Mouse (Mus musculus) neural tube, embryonic 14.5 days (tissue): ENCODE results near the gene Syngr1. TPM values are rescaled to one million over a fixed set of nuclear protein-coding genes. Genes with fewer than 3 reads are reported as not detected.

Experiments used
- ATAC-seq: fragments of 200-750 bp; cut with Nextera tagmentation; 2 replicates; pipeline ENCODE4 v1.8.0; 2017; ENCODE audit warnings: low read depth, mild to moderate bottlenecking, moderate TSS enrichment, moderate library complexity
- H3K27ac ChIP-seq: fragments of 300-500 bp; sonication (generic); 2 replicates; pipeline ENCODE4 v1.5.1; 2014; ENCODE audit warnings: low read depth, mild to moderate bottlenecking, control low read depth, low read length, moderate library complexity, mixed read lengths
- H3K27me3 ChIP-seq: fragments of 300-500 bp; sonication (generic); 2 replicates; pipeline ENCODE4 v1.6.1; 2014; ENCODE audit warnings: low read length; ENCODE audit not compliant: control insufficient read depth, insufficient read depth
- H3K36me3 ChIP-seq: fragments of 300-500 bp; sonication (generic); 2 replicates; pipeline ENCODE4 v1.6.1; 2014; ENCODE audit warnings: low read length, mixed read lengths; ENCODE audit not compliant: control insufficient read depth, insufficient read depth
- H3K4me1 ChIP-seq: fragments of 300-500 bp; sonication (generic); 2 replicates; pipeline ENCODE4 v1.6.1; 2014; ENCODE audit warnings: low read length; ENCODE audit not compliant: control insufficient read depth, insufficient read depth
- H3K4me2 ChIP-seq: fragments of 300-500 bp; sonication (generic); 2 replicates; pipeline ENCODE4 v1.6.1; 2014; ENCODE audit warnings: mild to moderate bottlenecking, low read depth, low read length, control low read depth
- H3K4me3 ChIP-seq: fragments of 300-500 bp; sonication (generic); 2 replicates; pipeline ENCODE4 v1.5.1; 2014; ENCODE audit warnings: low read depth, low read length, control low read depth, mixed read lengths
- H3K9ac ChIP-seq: fragments of 300-500 bp; sonication (generic); replicated peaks from 2 replicates; pipeline ENCODE4 v1.6.1; 2014; ENCODE audit warnings: low read depth, mild to moderate bottlenecking, control low read depth, low read length, mixed read lengths
- H3K9me3 ChIP-seq: fragments of 300-500 bp; sonication (generic); 2 replicates; pipeline ENCODE4 v1.6.1; 2016; ENCODE audit warnings: low read length; ENCODE audit not compliant: control insufficient read depth
- WGBS: fragments of 180-500 bp; shearing (Covaris S2); extraction: QIAGEN DNeasy Blood & Tissue Kit; methylation state at CpG from one replicate; pipeline ENCODE4 v1.1.7; 2014; 5-methylcytosine and 5-hydroxymethylcytosine counted together
- polyA plus RNA-seq: library from polyadenylated mRNA; unstranded; fragments of >200 nt; fragmentation: Nextera tagmentation; extraction: Ambion mirVana; gene quantifications from 2 replicates; pipeline ENCODE4 v1.2.1, GENCODE M21; 2014

Gene Syngr1
- polyA plus RNA-seq, 1 experiment from 2014 or later = 30.3 TPM

DNA sequence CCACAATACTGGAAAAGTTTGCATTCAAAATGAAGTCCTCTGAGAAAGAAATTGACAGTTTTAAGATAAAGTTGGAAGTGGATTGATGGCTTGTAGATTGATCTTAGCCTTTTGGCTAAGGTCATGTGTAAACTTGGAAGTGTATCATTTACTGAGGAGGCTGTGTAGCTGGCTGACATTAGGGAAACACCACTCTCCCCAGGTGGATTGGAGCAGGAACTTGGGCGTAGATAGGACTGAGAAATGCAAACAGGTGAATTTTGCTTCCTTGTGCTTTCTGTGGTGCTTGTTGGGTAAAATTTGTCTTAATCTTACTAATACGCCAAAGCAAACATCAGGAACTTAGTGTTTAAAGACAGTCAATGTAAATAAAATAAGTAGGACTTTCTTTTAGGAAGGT, 49.2 kb downstream of the Syngr1 start:
- Histone ChIP-seq H3K9me3 (no peaks in the 10 kb centered on the region), H3K4me3 (no peak overlapping the region), H3K27ac (no peak overlapping the region), H3K36me3 (no peaks in the 10 kb centered on the region), H3K9ac (no peak overlapping the region), H3K4me2 (no peak overlapping the region), H3K4me1 (no peaks in the 10 kb centered on the region), H3K27me3 (no peaks in the 10 kb centered on the region)
- ATAC-seq = no peak
- WGBS = 97% methylated on average over 2 of the region's 2 CpGs

DNA sequence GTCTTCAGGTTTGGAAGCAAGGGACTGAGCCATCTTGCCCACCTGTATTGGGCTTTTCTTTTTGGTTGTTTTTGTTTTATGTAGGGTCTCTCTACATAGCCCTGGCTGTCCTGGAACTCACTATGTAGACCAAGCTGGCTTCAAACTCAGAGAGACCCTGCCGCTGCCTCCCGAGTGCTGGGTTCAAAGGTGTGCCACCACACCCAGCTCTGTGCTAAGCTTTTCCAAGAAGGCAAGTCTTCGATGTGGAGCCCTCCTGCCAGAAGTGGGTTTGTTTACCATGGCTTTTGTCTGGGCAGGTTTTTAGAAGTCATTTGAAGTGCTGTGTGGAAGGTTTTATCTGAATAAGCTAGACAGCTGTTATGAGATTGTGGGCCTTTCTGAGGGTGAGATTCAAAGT, 49.7 kb downstream of the Syngr1 start:
- no peak overlapping the region for H3K4me3 ChIP-seq
- H3K27ac ChIP-seq = no peak overlapping the region
- no peak overlapping the region for H3K4me2 ChIP-seq
- no peaks in the 10 kb centered on the region for H3K36me3 ChIP-seq
- WGBS = 99% methylated on average over 3 of the region's 3 CpGs
- H3K9me3 ChIP-seq = no peaks in the 10 kb centered on the region
- no peak for ATAC-seq
- H3K9ac ChIP-seq = no peak overlapping the region
- H3K4me1 ChIP-seq = no peaks in the 10 kb centered on the region
- no peaks in the 10 kb centered on the region for H3K27me3 ChIP-seq

DNA sequence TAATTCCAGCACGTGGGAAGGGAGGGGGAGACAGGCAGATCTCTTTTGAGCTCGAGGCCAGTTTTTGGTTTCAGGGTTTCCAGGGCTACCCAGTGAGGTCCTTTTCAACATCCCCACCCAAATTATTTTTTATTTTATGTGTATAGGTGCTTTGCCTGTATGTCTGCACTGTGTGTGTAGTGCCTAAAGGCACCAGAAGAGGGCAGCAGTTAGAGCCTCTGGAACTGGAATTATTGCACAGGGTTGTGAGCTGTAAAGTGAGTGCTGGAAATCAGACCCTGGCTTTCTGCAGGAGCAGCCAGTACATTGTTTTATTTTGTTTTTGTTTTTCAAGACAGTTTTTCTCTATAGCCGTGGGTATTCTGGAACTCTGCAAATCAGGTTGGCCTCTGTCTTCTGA, 51.0 kb downstream of the Syngr1 start:
- no peaks in the 10 kb centered on the region for H3K27me3 ChIP-seq
- H3K4me3 ChIP-seq = no peak overlapping the region
- no peaks in the 10 kb centered on the region for H3K9me3 ChIP-seq
- no peak overlapping the region for H3K9ac ChIP-seq
- H3K36me3 ChIP-seq = no peaks in the 10 kb centered on the region
- WGBS = 99% methylated on average over 3 of the region's 3 CpGs
- no peak for ATAC-seq
- no peaks in the 10 kb centered on the region for H3K4me1 ChIP-seq
- no peak overlapping the region for H3K4me2 ChIP-seq
- no peak overlapping the region for H3K27ac ChIP-seq

DNA sequence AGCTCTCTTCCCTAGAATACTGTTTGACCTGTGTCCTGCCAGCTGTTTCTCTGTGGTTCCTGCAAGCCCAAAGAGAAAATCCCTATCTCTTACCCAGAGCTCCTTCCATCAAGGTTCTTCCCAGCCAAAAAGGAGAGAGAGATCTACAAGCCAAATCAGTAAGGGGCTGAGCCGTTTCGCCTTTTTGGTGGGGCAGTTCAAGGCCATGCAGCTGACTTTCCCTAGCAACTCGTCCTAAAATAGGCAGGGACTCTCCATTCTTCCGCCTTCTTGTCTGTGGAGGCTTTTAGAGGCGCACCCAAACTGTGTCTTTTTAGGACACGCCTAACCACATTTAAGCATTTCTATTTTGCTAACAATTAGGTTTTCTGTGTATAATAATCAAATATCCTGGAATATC, 52.6 kb downstream of the Syngr1 start:
- ATAC-seq = no peak
- Histone ChIP-seq H3K4me2 (no peak overlapping the region), H3K9me3 (no peaks in the 10 kb centered on the region), H3K4me1 (no peaks in the 10 kb centered on the region), H3K4me3 (no peak overlapping the region), H3K27ac (no peak overlapping the region), H3K36me3 (0 out of 2 replicates have a peak, but pooled peaks cover 6% of the 10 kb centered on the region), H3K27me3 (no peaks in the 10 kb centered on the region), H3K9ac (no peak overlapping the region)
- WGBS = 94% methylated on average over 6 of the region's 6 CpGs

DNA sequence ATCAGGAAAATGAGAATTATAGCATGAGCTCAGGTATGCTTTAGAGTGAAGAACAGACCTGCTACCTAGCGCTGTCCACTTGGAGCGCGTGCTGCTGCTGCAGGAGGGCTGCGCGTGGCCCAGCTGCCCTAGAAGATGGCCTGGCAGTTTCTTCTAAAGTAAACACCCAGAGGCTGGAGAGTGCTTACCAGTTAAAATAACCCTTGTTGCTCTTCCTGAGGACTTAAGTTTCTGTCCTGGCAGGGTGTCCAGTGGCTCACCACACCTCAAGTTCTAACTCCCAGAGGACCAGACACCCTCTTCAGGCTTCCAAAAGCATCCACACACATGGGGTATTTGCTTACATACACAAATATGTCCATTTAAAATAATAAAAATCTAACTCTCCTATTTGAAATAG, 54.3 kb downstream of the Syngr1 start:
- no peaks in the 10 kb centered on the region for H3K4me1 ChIP-seq
- no peak overlapping the region for H3K27ac ChIP-seq
- H3K27me3 ChIP-seq = no peaks in the 10 kb centered on the region
- ATAC-seq = no peak
- no peak overlapping the region for H3K4me3 ChIP-seq
- peaks cover 14% of the 10 kb centered on the region; the same call in 1 of the 2 replicates for H3K36me3 ChIP-seq
- WGBS = 97% methylated on average over 5 of the region's 5 CpGs
- H3K9me3 ChIP-seq = no peaks in the 10 kb centered on the region
- no peak overlapping the region for H3K4me2 ChIP-seq
- H3K9ac ChIP-seq = no peak overlapping the region

DNA sequence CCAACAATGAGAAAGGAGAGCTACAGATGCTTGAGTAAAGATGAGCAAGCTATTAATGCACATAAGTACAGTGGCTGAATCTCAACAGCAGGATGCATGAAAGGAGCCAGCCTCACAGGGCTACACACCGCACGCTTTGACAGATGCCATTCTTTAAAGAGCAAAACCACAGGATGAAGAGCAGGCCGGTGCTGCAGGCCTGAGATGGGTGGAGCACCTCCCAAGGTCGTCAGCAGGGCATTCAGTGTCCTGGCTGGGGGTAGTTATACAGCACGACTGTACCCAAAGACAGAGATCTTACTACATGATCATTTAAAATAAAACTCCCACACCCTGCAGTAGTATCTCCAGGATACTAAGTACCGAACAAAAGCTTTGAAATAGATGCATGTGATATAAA, 55.0 kb downstream of the Syngr1 start:
- no peak for ATAC-seq
- Histone ChIP-seq H3K4me2 (no peak overlapping the region), H3K27ac (no peak overlapping the region), H3K4me1 (no peaks in the 10 kb centered on the region), H3K27me3 (no peaks in the 10 kb centered on the region), H3K9ac (no peak overlapping the region), H3K9me3 (no peaks in the 10 kb centered on the region), H3K4me3 (no peak overlapping the region), H3K36me3 (peaks cover 14% of the 10 kb centered on the region; the same call in 1 of the 2 replicates)
- 64% methylated on average over 6 of the region's 6 CpGs for whole genome bisulfite sequencing

DNA sequence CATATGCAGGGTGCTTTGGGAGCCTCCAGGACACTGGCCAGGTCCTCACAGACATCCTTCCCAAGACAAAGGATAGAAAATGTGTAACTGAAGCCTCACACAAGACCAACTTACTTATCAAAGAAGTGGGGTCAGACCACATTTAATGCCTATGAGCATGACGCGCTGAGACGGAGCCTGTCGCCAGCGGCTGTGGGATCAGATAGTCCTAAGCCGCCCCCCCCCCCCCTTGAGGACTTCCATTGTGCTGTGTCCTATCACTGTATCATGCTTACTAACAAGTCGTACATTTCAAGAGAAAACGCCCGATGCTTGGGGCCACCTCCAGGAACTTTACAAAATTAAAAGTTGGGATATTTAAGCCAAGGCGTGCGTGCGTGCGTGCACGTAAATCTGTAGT, 56.0 kb downstream of the Syngr1 start:
- no peak for ATAC-seq
- H3K4me3 ChIP-seq = no peak overlapping the region
- H3K27ac ChIP-seq = no peak overlapping the region
- no peaks in the 10 kb centered on the region for H3K9me3 ChIP-seq
- no peak overlapping the region for H3K4me2 ChIP-seq
- WGBS = 94% methylated on average over 14 of the region's 14 CpGs
- no peaks in the 10 kb centered on the region for H3K27me3 ChIP-seq
- no peaks in the 10 kb centered on the region for H3K4me1 ChIP-seq
- no peak overlapping the region for H3K9ac ChIP-seq
- H3K36me3 ChIP-seq = peaks cover 17% of the 10 kb centered on the region; the same call in 1 of the 2 replicates

DNA sequence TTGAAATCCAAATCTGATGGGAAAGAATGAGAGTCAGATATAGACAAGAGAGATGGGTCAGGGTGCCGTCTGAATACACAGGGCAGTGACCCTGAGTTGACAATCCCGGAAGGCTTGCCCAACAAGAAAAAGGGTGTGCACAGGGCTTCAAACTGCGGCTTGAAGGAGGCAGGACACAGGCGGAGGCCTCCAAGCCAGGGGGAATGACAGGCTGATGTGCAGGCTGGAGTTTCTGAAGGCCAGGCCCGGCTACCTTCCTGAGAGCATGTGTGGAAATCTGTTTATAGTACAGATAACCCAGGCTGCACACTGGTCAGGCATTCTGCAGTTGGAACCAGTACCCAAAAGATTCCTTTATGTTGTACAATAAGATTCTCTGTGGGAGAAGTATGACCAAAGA, 56.4 kb downstream of the Syngr1 start:
- Histone ChIP-seq H3K9ac (no peak overlapping the region), H3K27ac (no peak overlapping the region), H3K4me2 (no peak overlapping the region), H3K27me3 (no peaks in the 10 kb centered on the region), H3K9me3 (no peaks in the 10 kb centered on the region), H3K4me3 (no peak overlapping the region), H3K4me1 (no peaks in the 10 kb centered on the region), H3K36me3 (peaks cover 20% of the 10 kb centered on the region)
- 82% methylated on average over 5 of the region's 5 CpGs for WGBS
- no peak for ATAC-seq

DNA sequence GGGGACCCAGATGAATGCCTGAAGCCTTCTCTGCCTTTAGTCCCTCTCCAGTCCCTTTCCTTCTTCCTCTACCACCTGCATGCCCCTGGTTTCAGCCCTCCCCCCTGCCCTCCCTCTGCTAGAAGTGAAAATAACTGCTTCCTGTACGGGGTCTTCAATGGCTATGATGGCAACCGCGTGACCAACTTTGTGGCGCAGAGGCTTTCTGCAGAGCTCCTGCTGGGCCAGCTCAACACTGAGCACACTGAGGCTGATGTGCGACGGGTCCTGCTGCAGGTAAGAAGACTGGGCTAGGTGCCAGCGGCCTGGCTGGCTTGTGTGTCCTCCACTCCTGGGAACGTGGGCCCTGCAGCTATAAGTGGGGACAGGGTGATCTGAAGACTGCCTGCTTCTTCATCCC, 57.4 kb downstream of the Syngr1 start:
- Histone ChIP-seq H3K4me1 (no peaks in the 10 kb centered on the region), H3K9ac (no peak overlapping the region), H3K27me3 (no peaks in the 10 kb centered on the region), H3K9me3 (no peaks in the 10 kb centered on the region), H3K27ac (no peak overlapping the region), H3K36me3 (peaks cover 31% of the 10 kb centered on the region), H3K4me2 (no peak overlapping the region), H3K4me3 (no peak overlapping the region)
- no peak for ATAC-seq
- 82% methylated on average over 8 of the region's 8 CpGs for WGBS

DNA sequence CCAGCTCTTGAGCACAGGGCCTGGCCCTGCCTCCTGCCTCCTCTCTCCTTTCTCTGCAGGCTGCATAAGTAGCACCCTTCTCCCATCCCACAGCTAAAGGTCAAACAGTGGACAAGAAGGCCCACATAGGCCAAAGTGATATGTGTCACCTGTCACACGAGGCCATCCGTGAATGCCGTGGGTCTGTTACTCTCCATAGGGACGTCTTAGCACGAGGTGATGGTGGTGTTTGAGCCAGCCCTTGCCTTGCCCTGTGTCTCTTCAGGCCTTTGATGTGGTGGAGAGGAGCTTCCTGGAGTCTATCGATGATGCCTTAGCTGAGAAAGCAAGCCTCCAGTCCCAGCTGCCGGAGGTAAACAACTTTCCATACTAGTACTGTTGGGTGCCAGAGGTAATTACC, 58.4 kb downstream of the Syngr1 start:
- H3K4me1 ChIP-seq = no peaks in the 10 kb centered on the region
- H3K4me2 ChIP-seq = no peak overlapping the region
- H3K27ac ChIP-seq = no peak overlapping the region
- H3K9me3 ChIP-seq = no peaks in the 10 kb centered on the region
- WGBS = 92% methylated on average over 7 of the region's 7 CpGs
- no peak for ATAC-seq
- no peak overlapping the region for H3K9ac ChIP-seq
- H3K27me3 ChIP-seq = no peaks in the 10 kb centered on the region
- H3K4me3 ChIP-seq = no peak overlapping the region
- H3K36me3 ChIP-seq = peaks cover 40% of the 10 kb centered on the region
